Mouse (Mus musculus) bone marrow macrophage, adult 2 months (primary cell): ENCODE measurements around the gene Msl2.

Experiments
- CTCF ChIP-seq: IDR thresholded peaks from 2 replicates; pipeline ENCODE4 v1.5.1; 2012; ENCODE audit warnings: low read depth, mild to moderate bottlenecking, low read length, moderate library complexity
- POLR2A ChIP-seq: IDR thresholded peaks from 2 replicates; pipeline ENCODE4 v1.6.1; 2012; ENCODE audit warnings: mild to moderate bottlenecking, low read depth, low read length, borderline replicate concordance

- TF ChIP-seq CTCF (no peak), POLR2A (no peak)
These were observed 35.3 kb upstream of the Msl2 start for GRCm38 (mm10) chr9:101038634-101039033.
